Mouse (Mus musculus) neural tube, embryonic 12.5 days (tissue): ENCODE measurements around the gene Ypel2. TPM values are rescaled to one million over a fixed set of nuclear protein-coding genes. Genes with fewer than 3 reads are reported as not detected.

ENCODE experiments used
- ATAC-seq: fragments of 200-750 bp; cut with Nextera tagmentation; 2 replicates; pipeline ENCODE4 v1.8.0; 2017; ENCODE audit warnings: low read depth, mild to moderate bottlenecking, moderate TSS enrichment, moderate library complexity; ENCODE audit not compliant: low FRiP score
- H3K27ac ChIP-seq: fragments of 300-500 bp; sonication (generic); 2 replicates; pipeline ENCODE4 v1.5.1; 2016
- H3K27me3 ChIP-seq: fragments of 300-500 bp; sonication (generic); replicated peaks from 2 replicates; pipeline ENCODE4 v1.6.1; 2016; ENCODE audit warnings: mild to moderate bottlenecking
- H3K36me3 ChIP-seq: fragments of 300-500 bp; sonication (generic); 2 replicates; pipeline ENCODE4 v1.6.1; 2016; ENCODE audit warnings: mild to moderate bottlenecking
- H3K4me1 ChIP-seq: fragments of 300-500 bp; sonication (generic); 2 replicates; pipeline ENCODE4 v1.6.1; 2016
- H3K4me2 ChIP-seq: fragments of 300-500 bp; sonication (generic); replicated peaks from 2 replicates; pipeline ENCODE4 v1.6.1; 2016; ENCODE audit warnings: mild to moderate bottlenecking
- H3K4me3 ChIP-seq: fragments of 300-500 bp; sonication (generic); 2 replicates; pipeline ENCODE4 v1.5.1; 2016
- H3K9ac ChIP-seq: fragments of 300-500 bp; sonication (generic); 2 replicates; pipeline ENCODE4 v1.6.1; 2016; ENCODE audit warnings: mild to moderate bottlenecking
- H3K9me3 ChIP-seq: fragments of 300-500 bp; sonication (generic); 2 replicates; pipeline ENCODE4 v1.6.1; 2016; ENCODE audit warnings: mild to moderate bottlenecking
- WGBS: fragments of 180-500 bp; shearing (Covaris S2); methylation state at CpG from one replicate; pipeline ENCODE4 v1.1.7; 2016; 5-methylcytosine and 5-hydroxymethylcytosine counted together
- polyA plus RNA-seq: library from polyadenylated mRNA; unstranded; fragments of >200 nt; fragmentation: Nextera tagmentation; extraction: Ambion mirVana; gene quantifications from 2 replicates; pipeline ENCODE4 v1.2.1, GENCODE M21; 2016

Gene Ypel2
- polyA plus RNA-seq, 1 experiment from 2014 or later = 6.3 TPM

GRCm38 (mm10) chr11:86920111-86921080 lies 73.1 kb downstream of the Ypel2 start:
- H3K27ac ChIP-seq = no peak overlapping the region
- no peak for ATAC-seq

GRCm38 (mm10) chr11:86919468-86919867 lies 74.0 kb downstream of the Ypel2 start:
- H3K4me2 ChIP-seq = no peak overlapping the region
- H3K4me3 ChIP-seq = no peak overlapping the region
- WGBS = 85% methylated on average over 7 of the region's 7 CpGs
- ATAC-seq = no peak
- H3K4me1 ChIP-seq = no peaks in the 10 kb centered on the region
- H3K9ac ChIP-seq = no peak overlapping the region
- H3K27ac ChIP-seq = no peak overlapping the region
- H3K27me3 ChIP-seq = no peaks in the 10 kb centered on the region
- no peaks in the 10 kb centered on the region for H3K36me3 ChIP-seq
- H3K9me3 ChIP-seq = no peaks in the 10 kb centered on the region

More at GRCm38 (mm10) chr11:86920111-86921080, 73.1 kb downstream of the Ypel2 start:
- Histone ChIP-seq H3K4me1 (no peaks in the 10 kb centered on the region), H3K4me3 (no peak overlapping the region), H3K9ac (0 out of 2 replicates have a peak overlapping the region, but pooled peaks have one; percentile 13), H3K9me3 (no peaks in the 10 kb centered on the region), H3K4me2 (no peak overlapping the region), H3K27me3 (no peaks in the 10 kb centered on the region), H3K36me3 (no peaks in the 10 kb centered on the region)
- 66% methylated on average over 20 of the region's 20 CpGs for WGBS

GRCm38 (mm10) chr11:86917536-86917935 lies 76.0 kb downstream of the Ypel2 start:
- no peaks in the 10 kb centered on the region for H3K9me3 ChIP-seq
- no peak overlapping the region for H3K4me2 ChIP-seq
- WGBS = 94% methylated on average over 2 of the region's 2 CpGs
- no peaks in the 10 kb centered on the region for H3K36me3 ChIP-seq
- H3K27ac ChIP-seq = no peak overlapping the region
- ATAC-seq = no peak
- H3K4me3 ChIP-seq = no peak overlapping the region
- no peaks in the 10 kb centered on the region for H3K4me1 ChIP-seq
- H3K27me3 ChIP-seq = no peaks in the 10 kb centered on the region
- H3K9ac ChIP-seq = no peak overlapping the region

- no peaks in the 10 kb centered on the region for H3K27me3 ChIP-seq
- no peaks in the 10 kb centered on the region for H3K36me3 ChIP-seq
- no peaks in the 10 kb centered on the region for H3K9me3 ChIP-seq
- H3K4me3 ChIP-seq = no peak overlapping the region
- H3K4me1 ChIP-seq = no peaks in the 10 kb centered on the region
- WGBS = 83% methylated on average over 8 of the region's 8 CpGs
- no peak overlapping the region for H3K4me2 ChIP-seq
- no peak overlapping the region for H3K9ac ChIP-seq
- no peak overlapping the region for H3K27ac ChIP-seq
- ATAC-seq = no peak
Measured at GRCm38 (mm10) chr11:86916596-86917249, 76.8 kb downstream of the Ypel2 start.

- no peak for ATAC-seq
- Histone ChIP-seq H3K4me2 (no peak overlapping the region), H3K4me3 (no peak overlapping the region), H3K27me3 (no peaks in the 10 kb centered on the region), H3K4me1 (no peaks in the 10 kb centered on the region), H3K9ac (no peak overlapping the region), H3K36me3 (no peaks in the 10 kb centered on the region), H3K9me3 (no peaks in the 10 kb centered on the region), H3K27ac (no peak overlapping the region)
- WGBS = 88% methylated on average over 9 of the region's 9 CpGs
Measured at GRCm38 (mm10) chr11:86914329-86914728, 79.2 kb downstream of the Ypel2 start.

- no peak overlapping the region for H3K27ac ChIP-seq
- no peaks in the 10 kb centered on the region for H3K36me3 ChIP-seq
- H3K4me3 ChIP-seq = no peak overlapping the region
- H3K9ac ChIP-seq = no peak overlapping the region
- no peaks in the 10 kb centered on the region for H3K9me3 ChIP-seq
- no peak overlapping the region for H3K4me2 ChIP-seq
- no peaks in the 10 kb centered on the region for H3K4me1 ChIP-seq
- no peak for ATAC-seq
- no peaks in the 10 kb centered on the region for H3K27me3 ChIP-seq
- 82% methylated on average over 4 of the region's 4 CpGs for WGBS
Measured at GRCm38 (mm10) chr11:86910244-86910643, 83.3 kb downstream of the Ypel2 start.

- H3K36me3 ChIP-seq = no peaks in the 10 kb centered on the region
- H3K9me3 ChIP-seq = no peaks in the 10 kb centered on the region
- H3K27me3 ChIP-seq = no peaks in the 10 kb centered on the region
- H3K4me3 ChIP-seq = no peak overlapping the region
- H3K9ac ChIP-seq = no peak overlapping the region
- H3K4me1 ChIP-seq = no peaks in the 10 kb centered on the region
- H3K4me2 ChIP-seq = no peak overlapping the region
- ATAC-seq = no peak
- 88% methylated on average over 6 of the region's 6 CpGs for WGBS
- no peak overlapping the region for H3K27ac ChIP-seq
Measured at GRCm38 (mm10) chr11:86909028-86909427, 84.5 kb downstream of the Ypel2 start.

- WGBS = 85% methylated on average over 5 of the region's 5 CpGs
- no peak overlapping the region for H3K9ac ChIP-seq
- no peak overlapping the region for H3K27ac ChIP-seq
- H3K9me3 ChIP-seq = no peaks in the 10 kb centered on the region
- no peaks in the 10 kb centered on the region for H3K27me3 ChIP-seq
- no peak overlapping the region for H3K4me2 ChIP-seq
- no peaks in the 10 kb centered on the region for H3K4me1 ChIP-seq
- H3K4me3 ChIP-seq = no peak overlapping the region
- H3K36me3 ChIP-seq = no peaks in the 10 kb centered on the region
- ATAC-seq = no peak
Measured at GRCm38 (mm10) chr11:86907889-86908590, 85.5 kb downstream of the Ypel2 start.

GRCm38 (mm10) chr11:86906767-86907662 lies 86.5 kb downstream of the Ypel2 start:
- no peak overlapping the region for H3K4me3 ChIP-seq
- no peak overlapping the region for H3K9ac ChIP-seq
- ATAC-seq = no peak
- H3K9me3 ChIP-seq = no peaks in the 10 kb centered on the region
- no peak overlapping the region for H3K4me2 ChIP-seq
- H3K4me1 ChIP-seq = no peaks in the 10 kb centered on the region
- 95% methylated on average over 11 of the region's 11 CpGs for WGBS
- H3K27ac ChIP-seq = no peak overlapping the region
- no peaks in the 10 kb centered on the region for H3K27me3 ChIP-seq
- H3K36me3 ChIP-seq = no peaks in the 10 kb centered on the region

GRCm38 (mm10) chr11:86906257-86906656 lies 87.2 kb downstream of the Ypel2 start:
- Histone ChIP-seq H3K36me3 (no peaks in the 10 kb centered on the region), H3K4me3 (no peak overlapping the region), H3K4me2 (no peak overlapping the region), H3K27me3 (no peaks in the 10 kb centered on the region), H3K9ac (no peak overlapping the region), H3K4me1 (no peaks in the 10 kb centered on the region), H3K9me3 (no peaks in the 10 kb centered on the region), H3K27ac (no peak overlapping the region)
- 87% methylated on average over 6 of the region's 6 CpGs for WGBS
- ATAC-seq = no peak

- H3K9ac ChIP-seq = no peak overlapping the region
- H3K4me1 ChIP-seq = no peaks in the 10 kb centered on the region
- H3K36me3 ChIP-seq = no peaks in the 10 kb centered on the region
- WGBS = 95% methylated on average over 2 of the region's 2 CpGs
- no peak overlapping the region for H3K27ac ChIP-seq
- no peak overlapping the region for H3K4me3 ChIP-seq
- ATAC-seq = no peak
- H3K27me3 ChIP-seq = no peaks in the 10 kb centered on the region
- no peaks in the 10 kb centered on the region for H3K9me3 ChIP-seq
- H3K4me2 ChIP-seq = no peak overlapping the region
Measured at GRCm38 (mm10) chr11:86905261-86905660, 88.2 kb downstream of the Ypel2 start.
